Mouse (Mus musculus): ENCODE results near the gene Gm973. TPM values are rescaled to one million over a fixed set of nuclear protein-coding genes. Genes with fewer than 3 reads are reported as not detected.

Gene Gm973
- polyA plus RNA-seq, 1 experiment from 2014 or later = 1.5 TPM

Other genes starting within 250 kb of the Gm973 start
- gene Fzd7, start 33.8 kb upstream of the Gm973 start, polyA plus RNA-seq (2015; fragmentation: Nextera tagmentation; extraction: Ambion mirVana) = 16.0 and 18.2 TPM in 2 replicates
- 370 and 375 TPM in 2 replicates for gene Sumo1, start 154.6 kb downstream of the Gm973 start, polyA plus RNA-seq (2015; fragmentation: Nextera tagmentation; extraction: Ambion mirVana)
- gene Nop58, start 168.7 kb downstream of the Gm973 start, polyA plus RNA-seq (2015; fragmentation: Nextera tagmentation; extraction: Ambion mirVana) = 235 and 246 TPM in 2 replicates
- gene Bmpr2, start 247.1 kb downstream of the Gm973 start, polyA plus RNA-seq (2015; fragmentation: Nextera tagmentation; extraction: Ambion mirVana) = 6.5 and 7.4 TPM in 2 replicates